In genomic region chr4:40794320-40794719, GRCm38 (mm10) we compare ENCODE assay signal across 22 mouse cellular contexts. TPM values are rescaled to one million over a fixed set of nuclear protein-coding genes. Genes with fewer than 3 reads are reported as not detected.
DNase-seq lines count a peak whose midpoint lies in the region; TF ChIP-seq lines count a peak whose summit lies in the region.
"Had no signal": no experiment of that assay in that cellular context is flagged by ENCODE, and none has a peak within 500 bp of the region (broad histone marks: within the 10 kb centered on the region; RNA-seq: fewer than 3 reads in every experiment).

No protein-coding gene starts in this region.

- in situ Hi-C loops in CH12.LX (cut with MboI; ENCODE audit: low pct_ligation_motif_present, low pct_unique_long_range_greater_than_20kb, low sequenced_read_pairs), result no loop called here

- no peaks in the 10 kb centered on the region for H3K27me3 ChIP-seq in CH12.LX (replicated peaks)
- H3K27me3 ChIP-seq: embryonic facial prominence, embryonic 12.5 days; forebrain, embryonic 12.5 days; Patski had no signal

- TF ChIP-seq CTCF in CH12.LX (conservative IDR thresholded peaks at IDR 0.05 in 1 of 2, IDR thresholded peaks at IDR 0.05 in 1 of 2; ENCODE audit: low read depth in 2 of 2, low read length in 2 of 2), result no peak

- H3K4me1 ChIP-seq in CH12.LX (ENCODE audit: control insufficient read depth in 1 of 2, insufficient read depth in 2 of 2), result peaks cover 4 to 21% of the 10 kb centered on the region in 2 experiments
- H3K4me1 ChIP-seq: embryonic facial prominence, embryonic 10.5 days; embryonic facial prominence, embryonic 12.5 days; forebrain, embryonic 10.5 days; forebrain, embryonic 12.5 days had no signal

- dilution Hi-C loops in CH12.LX (cut with MboI; ENCODE audit: extremely low pct_ligation_motif_present, extremely low pct_unique_long_range_greater_than_20kb, low sequenced_read_pairs), result no loop called here

- H3K4me3 ChIP-seq in CH12.LX (replicated peaks in 1 of 3; ENCODE audit: low read depth in 2 of 3, low read length in 2 of 3, poor library complexity in 1 of 3), result no peak overlapping the region
- H3K4me3 ChIP-seq: embryonic facial prominence, embryonic 10.5 days; embryonic facial prominence, embryonic 12.5 days; erythroblast, embryonic 14.5 days; forebrain, embryonic 10.5 days; forebrain, embryonic 12.5 days had no signal

- no peak for TF ChIP-seq POLR2A in CH12.LX (IDR thresholded peaks at IDR 0.05; ENCODE audit: low read depth, low read length)

- DNase-seq in CH12.LX (ENCODE audit: extremely low read depth) (peak; percentile 67), ES-CJ7 (ENCODE audit: low read depth, low spot score) (peak; percentile 46), R1 (ENCODE audit: low read depth, low spot score) (peak; percentile 79)
- DNase-seq in thymus, postnatal 10 days (ENCODE audit: low spot score in 2 of 2), result no peak
- no peak for DNase-seq in left cerebral cortex, adult 8-10 months (ENCODE audit: low spot score in 2 of 2)
- DNase-seq in urinary bladder, postnatal 25 days (ENCODE audit: low spot score), result no peak
- DNase-seq: adrenal gland, adult 8-10 months; adrenal gland, postnatal 14 days; adrenal gland, postnatal 36 days; B cell, adult 2 months; cerebellum, adult 11-12 months; cerebellum, adult 2 months; cerebellum, adult 9-10 months; cerebellum, postnatal 10 days; cerebellum, postnatal 25 days had no signal

- peaks cover 16% of the 10 kb centered on the region for H3K9me3 ChIP-seq in CH12.LX (replicated peaks; ENCODE audit: low read length)
- H3K9me3 ChIP-seq: embryonic facial prominence, embryonic 10.5 days; embryonic facial prominence, embryonic 12.5 days; forebrain, embryonic 12.5 days; G1E had no signal

- TF ChIP-seq RAD21 in CH12.LX (IDR thresholded peaks at IDR 0.05; ENCODE audit: low read depth, low read length), result no peak

- TF ChIP-seq EP300 in CH12.LX (IDR thresholded peaks at IDR 0.05; ENCODE audit: low read length), result peak; percentile 68

- no peak overlapping the region for H3K27ac ChIP-seq in CH12.LX (ENCODE audit: insufficient read depth, low read depth)
- H3K27ac ChIP-seq: embryonic facial prominence, embryonic 10.5 days; embryonic facial prominence, embryonic 12.5 days; forebrain, embryonic 10.5 days; forebrain, embryonic 12.5 days had no signal

- no peak overlapping the region for H3K4me2 ChIP-seq in CH12.LX (ENCODE audit: insufficient read depth, low read depth, poor library complexity, severe bottlenecking)
- H3K4me2 ChIP-seq: embryonic facial prominence, embryonic 12.5 days; forebrain, embryonic 12.5 days had no signal

- H3K36me3 ChIP-seq in CH12.LX (replicated peaks in 1 of 2; ENCODE audit: control insufficient read depth in 1 of 2, insufficient read depth in 1 of 2, low read length in 1 of 2), result peaks cover 2 to 14% of the 10 kb centered on the region in 2 experiments
- H3K36me3 ChIP-seq: embryonic facial prominence, embryonic 10.5 days; embryonic facial prominence, embryonic 12.5 days; forebrain, embryonic 10.5 days; forebrain, embryonic 12.5 days; G1E had no signal

- H3K79me2 ChIP-seq in CH12.LX (replicated peaks; ENCODE audit: control insufficient read depth, extremely low read depth, insufficient read depth, poor library complexity, severe bottlenecking), result no peaks in the 10 kb centered on the region

- no peak overlapping the region for H3K9ac ChIP-seq in CH12.LX (ENCODE audit: insufficient read depth, low read depth)
- H3K9ac ChIP-seq: embryonic facial prominence, embryonic 12.5 days; forebrain, embryonic 12.5 days had no signal

TF ChIP-seq in CH12.LX, 34 proteins besides CTCF, POLR2A, EP300 and RAD21:
- TF ChIP-seq ETS1 (conservative IDR thresholded peaks at IDR 0.05; ENCODE audit: low read depth, low read length) (0 out of 2 replicates have a peak, but pooled peaks have one; percentile 43), MAFK (IDR thresholded peaks at IDR 0.05; ENCODE audit: insufficient replicate concordance, low read length) (0 out of 2 replicates have a peak, but pooled peaks have one; percentile 45), MAX (IDR thresholded peaks at IDR 0.05; ENCODE audit: low read length) (no peak), USF1 (IDR thresholded peaks at IDR 0.05; ENCODE audit: low read depth, low read length) (no peak), ZMIZ1 (IDR thresholded peaks at IDR 0.05; ENCODE audit: low read depth, low read length) (no peak), ZKSCAN1 (IDR thresholded peaks at IDR 0.05; ENCODE audit: borderline replicate concordance, low read depth, low read length) (no peak), UBTF (IDR thresholded peaks at IDR 0.05; ENCODE audit: low read depth, low read length) (no peak), MYC (IDR thresholded peaks at IDR 0.05; ENCODE audit: low read depth, low read length) (peak; percentile 40; the same call in 1 of the 2 replicates), ZC3H11A (IDR thresholded peaks at IDR 0.05; ENCODE audit: low read depth, low read length) (no peak), SMC3 (IDR thresholded peaks at IDR 0.05; ENCODE audit: low read depth, low read length) (no peak), IRF4 (IDR thresholded peaks at IDR 0.05; ENCODE audit: low read depth, low read length) (0 out of 2 replicates have a peak, but pooled peaks have one; percentile 13), JUN (IDR thresholded peaks at IDR 0.05; ENCODE audit: insufficient read depth, low read depth, low read length) (no peak), RCOR1 (conservative IDR thresholded peaks at IDR 0.05; ENCODE audit: low read depth, low read length) (no peak), CHD1 (IDR thresholded peaks at IDR 0.05; ENCODE audit: low read depth, low read length) (no peak), TCF12 (IDR thresholded peaks at IDR 0.05; ENCODE audit: low read depth, low read length) (0 out of 2 replicates have a peak, but pooled peaks have one; percentile 17)

RNA-seq across cellular contexts. Expression of gene Smu1, which starts 36.6 kb away (rescaled TPM):
- 93.4 and 108 TPM in 2 replicates for total RNA-seq in CH12.LX (2012; rRNA removed)
- total RNA-seq in CH12.LX (2014; rRNA removed), result 182 and 183 TPM in 2 replicates
- 111 and 118 TPM in 2 replicates for polyA plus RNA-seq in CH12.LX (2012; ENCODE audit: insufficient read length, low read depth)
- total RNA-seq in left cerebral cortex, adult 8-10 months (2022), result 10 to 100 TPM; 52.5 to 57.8 (median 55.1) TPM

RNA-seq across cellular contexts. Expression of gene B4galt1, which starts 59.5 kb away (rescaled TPM):
- total RNA-seq in CH12.LX (2012; rRNA removed) (39.5 and 46.6 TPM in 2 replicates), CH12.LX (2014; rRNA removed) (59.6 and 66.6 TPM in 2 replicates)
- 72.4 and 80.2 TPM in 2 replicates for polyA plus RNA-seq in CH12.LX (2012; ENCODE audit: insufficient read length, low read depth)
- total RNA-seq in left cerebral cortex, adult 8-10 months (2022), result 1 to 10 TPM; 4.2 to 7.3 (median 5.4) TPM

Comparison
In these comparisons a context has a peak if more than half of its experiments do, and no peak if none do; other contexts are left out.
1. DNase-seq: peak in CH12.LX (single experiment), ES-CJ7 (single experiment) and R1 (single experiment); none in thymus, postnatal 10 days (0 of 2), left cerebral cortex, adult 8-10 months (0 of 2) and urinary bladder, postnatal 25 days (single experiment).
2. RNA of gene B4galt1, which starts 59.5 kb away (total RNA-seq): 39.5 to 66.6 TPM in CH12.LX; 4.2 to 7.3 TPM in left cerebral cortex, adult 8-10 months; every median in the first group is over 4 times any median in the second.